Mouse (Mus musculus): Measurements from ENCODE around the gene H2-Ke6.

DNA sequence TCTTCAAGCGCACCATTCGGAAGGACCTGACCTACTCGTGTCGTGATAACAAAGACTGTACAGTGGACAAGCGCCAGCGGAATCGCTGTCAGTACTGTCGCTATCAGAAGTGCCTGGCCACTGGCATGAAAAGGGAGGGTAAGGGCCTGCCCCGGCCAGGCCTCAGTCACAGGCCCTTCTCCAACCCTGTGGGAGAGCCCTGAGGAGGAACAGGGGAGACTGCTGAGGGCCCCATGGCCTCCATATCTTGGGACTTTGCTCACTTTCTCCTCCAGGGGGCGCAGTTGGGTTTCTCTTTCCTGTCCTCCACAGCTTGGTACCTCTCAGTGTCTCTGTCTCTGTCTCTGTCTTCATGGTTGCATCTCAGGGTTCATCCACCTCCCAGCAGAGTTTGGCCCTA, 6.2 kb upstream of the H2-Ke6 start:
- TF ChIP-seq CTCF (IDR thresholded peaks at IDR 0.05; ENCODE audit: borderline replicate concordance, control insufficient read depth, extremely low read depth, insufficient read depth, low read length, poor library complexity), result peak; percentile 77; the same call in 1 of the 2 replicates
- TF ChIP-seq POLR2A (IDR thresholded peaks at IDR 0.05; ENCODE audit: control insufficient read depth, extremely low read depth, insufficient read depth, low read length, poor library complexity), result no peak

All from thymus, adult 2 months (tissue).